Mouse (Mus musculus) lung, postnatal 0 days (tissue): ENCODE measurements at regions not wholly inside any gene's neighbourhood (a gene's known extent, or its start where the extent isn't known, plus 50 kb on each side); places are given as distances from the start of the nearest gene placed in this dataset.

ENCODE experiments used
- ATAC-seq: fragments of 200-750 bp; cut with Nextera tagmentation; 2 replicates; pipeline ENCODE4 v1.8.0; 2017; ENCODE audit warnings: moderate library complexity
- DNase-seq: peaks from one replicate; pipeline ENCODE4 v3.0.0-alpha.2; 2016; ENCODE audit warnings: low spot score
- H3K27ac ChIP-seq: fragments of 300-500 bp; sonication (generic); 2 replicates; pipeline ENCODE4 v1.5.1; 2014; ENCODE audit warnings: antibody characterized with exemption, mild to moderate bottlenecking, low read length, mixed read lengths
- H3K27me3 ChIP-seq: fragments of 300-500 bp; sonication (generic); replicated peaks from 2 replicates; pipeline ENCODE4 v1.6.1; 2014; ENCODE audit warnings: low read length, mixed read lengths; ENCODE audit not compliant: insufficient read depth
- H3K36me3 ChIP-seq: fragments of 300-500 bp; sonication (generic); 2 replicates; pipeline ENCODE4 v1.6.1; 2014; ENCODE audit warnings: low read length, mixed read lengths; ENCODE audit not compliant: insufficient read depth
- H3K4me1 ChIP-seq: fragments of 300-500 bp; sonication (generic); 2 replicates; pipeline ENCODE4 v1.6.1; 2014; ENCODE audit warnings: antibody characterized with exemption, low read depth, low read length, mixed read lengths; ENCODE audit not compliant: insufficient read depth
- H3K4me2 ChIP-seq: fragments of 300-500 bp; sonication (generic); replicated peaks from 2 replicates; pipeline ENCODE4 v1.6.1; 2014; ENCODE audit warnings: low read depth, mild to moderate bottlenecking, low read length, moderate library complexity, mixed read lengths
- H3K4me3 ChIP-seq: fragments of 300-500 bp; sonication (generic); 2 replicates; pipeline ENCODE4 v1.5.1; 2014; ENCODE audit warnings: low read depth, low read length
- H3K9ac ChIP-seq: fragments of 300-500 bp; sonication (generic); replicated peaks from 2 replicates; pipeline ENCODE4 v1.6.1; 2014; ENCODE audit warnings: low read depth, mild to moderate bottlenecking
- H3K9me3 ChIP-seq: fragments of 300-500 bp; sonication (generic); 2 replicates; pipeline ENCODE4 v1.6.1; 2016; ENCODE audit warnings: low read length, mixed read lengths
- CTCF ChIP-seq: IDR thresholded peaks from 2 replicates; pipeline ENCODE4 v1.5.1; 2016; ENCODE audit warnings: antibody characterized with exemption, mild to moderate bottlenecking
- EP300 ChIP-seq: IDR thresholded peaks from 2 replicates; pipeline ENCODE4 v1.6.1; 2016; ENCODE audit warnings: antibody characterized with exemption, mild to moderate bottlenecking, control low read depth
- WGBS: fragments of 180-500 bp; shearing (Covaris S2); extraction: QIAGEN DNeasy Blood & Tissue Kit; methylation state at CpG from one replicate; pipeline ENCODE4 v1.1.7; 2014; 5-methylcytosine and 5-hydroxymethylcytosine counted together

- Histone ChIP-seq H3K4me1 (no peaks in the 10 kb centered on the region), H3K9me3 (no peaks in the 10 kb centered on the region), H3K9ac (no peak overlapping the region), H3K36me3 (no peaks in the 10 kb centered on the region), H3K4me3 (no peak overlapping the region), H3K27me3 (no peaks in the 10 kb centered on the region), H3K4me2 (no peak overlapping the region), H3K27ac (no peak overlapping the region)
- ATAC-seq (no peak), DNase-seq (no peak)
- 40% methylated on average over 6 of the region's 6 CpGs for WGBS
- TF ChIP-seq EP300 (no peak), CTCF (no peak)
Measured at GRCm38 (mm10) chr9:26611711-26612437, 121.7 kb upstream of the B3gat1 start.

GRCm38 (mm10) chr9:26622840-26623448, 110.6 kb upstream of the B3gat1 start:
- H3K4me2 ChIP-seq: no peak overlapping the region
- no peak for TF ChIP-seq CTCF
- no peak for TF ChIP-seq EP300
- no peaks in the 10 kb centered on the region for H3K4me1 ChIP-seq
- no peak overlapping the region for H3K4me3 ChIP-seq
- no peaks in the 10 kb centered on the region for H3K9me3 ChIP-seq
- no peaks in the 10 kb centered on the region for H3K36me3 ChIP-seq
- 87% methylated on average over 1 of the region's 1 CpGs for WGBS
- ATAC-seq (no peak), DNase-seq (no peak)
- no peak overlapping the region for H3K27ac ChIP-seq
- H3K9ac ChIP-seq: no peak overlapping the region
- no peaks in the 10 kb centered on the region for H3K27me3 ChIP-seq

- DNase-seq (no peak), ATAC-seq (no peak)
- Histone ChIP-seq H3K4me1 (no peaks in the 10 kb centered on the region), H3K36me3 (no peaks in the 10 kb centered on the region), H3K9ac (no peak overlapping the region), H3K27ac (no peak overlapping the region), H3K4me2 (no peak overlapping the region), H3K4me3 (no peak overlapping the region), H3K27me3 (no peaks in the 10 kb centered on the region), H3K9me3 (no peaks in the 10 kb centered on the region)
- WGBS: 70% methylated on average over 2 of the region's 2 CpGs
- TF ChIP-seq EP300 (no peak), CTCF (no peak)
Measured at GRCm38 (mm10) chr9:26625171-26625937, 108.2 kb upstream of the B3gat1 start.

GRCm38 (mm10) chr9:26632891-26633650, 100.5 kb upstream of the B3gat1 start:
- ATAC-seq: no peak
- TF ChIP-seq EP300 (no peak), CTCF (no peak)
- Histone ChIP-seq H3K4me3 (no peak overlapping the region), H3K27ac (no peak overlapping the region), H3K9me3 (no peaks in the 10 kb centered on the region), H3K4me1 (no peaks in the 10 kb centered on the region), H3K4me2 (no peak overlapping the region), H3K36me3 (no peaks in the 10 kb centered on the region), H3K27me3 (no peaks in the 10 kb centered on the region), H3K9ac (no peak overlapping the region)
- DNase-seq: no peak
- 80% methylated on average over 8 of the region's 8 CpGs for WGBS

GRCm38 (mm10) chr9:26635211-26635610, 98.3 kb upstream of the B3gat1 start:
- DNase-seq: no peak
- Histone ChIP-seq H3K27me3 (no peaks in the 10 kb centered on the region), H3K36me3 (no peaks in the 10 kb centered on the region), H3K4me2 (no peak overlapping the region), H3K4me3 (no peak overlapping the region), H3K9me3 (no peaks in the 10 kb centered on the region), H3K4me1 (no peaks in the 10 kb centered on the region), H3K27ac (no peak overlapping the region), H3K9ac (no peak overlapping the region)
- no peak for ATAC-seq
- TF ChIP-seq EP300 (no peak), CTCF (no peak)

GRCm38 (mm10) chr9:26638586-26638985, 94.9 kb upstream of the B3gat1 start:
- Histone ChIP-seq H3K4me2 (no peak overlapping the region), H3K9me3 (no peaks in the 10 kb centered on the region), H3K9ac (no peak overlapping the region), H3K4me1 (no peaks in the 10 kb centered on the region), H3K4me3 (no peak overlapping the region), H3K36me3 (no peaks in the 10 kb centered on the region), H3K27me3 (no peaks in the 10 kb centered on the region), H3K27ac (no peak overlapping the region)
- WGBS: 59% methylated on average over 2 of the region's 2 CpGs
- no peak for TF ChIP-seq EP300
- TF ChIP-seq CTCF: no peak
- ATAC-seq (no peak), DNase-seq (no peak)
